Mouse (Mus musculus): ENCODE data around the gene Kcnma1. TPM values are rescaled to one million over a fixed set of nuclear protein-coding genes. Genes with fewer than 3 reads are reported as not detected.

The Kcnma1 gene
- total RNA-seq, 2 experiments from 2014 or later = 131 to 138 TPM

- DNase-seq (ENCODE audit: low spot score in 2 of 2) = peak in 1 of 2 experiments; percentile 35
Measured at GRCm38 (mm10) chr14:23360491-23360995, 653.7 kb downstream of the Kcnma1 start.

- no peak for DNase-seq (ENCODE audit: low spot score in 2 of 2)
Measured at GRCm38 (mm10) chr14:23358776-23359175, 655.5 kb downstream of the Kcnma1 start.

GRCm38 (mm10) chr14:23357529-23358278 lies 656.6 kb downstream of the Kcnma1 start:
- DNase-seq (ENCODE audit: low spot score in 2 of 2) = no peak

GRCm38 (mm10) chr14:23326786-23327185 lies 687.5 kb downstream of the Kcnma1 start:
- no peak for DNase-seq (ENCODE audit: low spot score in 2 of 2)

GRCm38 (mm10) chr14:23305288-23305687 lies 709.0 kb downstream of the Kcnma1 start:
- DNase-seq (ENCODE audit: low spot score in 2 of 2) = no peak

GRCm38 (mm10) chr14:23300443-23300842 lies 713.8 kb downstream of the Kcnma1 start:
- DNase-seq (ENCODE audit: low spot score in 2 of 2) = no peak

GRCm38 (mm10) chr14:23290634-23291033 lies 723.7 kb downstream of the Kcnma1 start:
- DNase-seq (ENCODE audit: low spot score in 2 of 2) = peak in 1 of 2 experiments; percentile 38

GRCm38 (mm10) chr14:23266554-23267309 lies 747.6 kb downstream of the Kcnma1 start:
- DNase-seq (ENCODE audit: low spot score in 2 of 2) = no peak

GRCm38 (mm10) chr14:23253154-23253553 lies 761.1 kb downstream of the Kcnma1 start:
- DNase-seq (ENCODE audit: low spot score in 2 of 2) = no peak

- DNase-seq (ENCODE audit: low spot score in 2 of 2) = no peak
Measured at GRCm38 (mm10) chr14:23244446-23244845, 769.8 kb downstream of the Kcnma1 start.

- DNase-seq (ENCODE audit: low spot score in 2 of 2) = no peak
Measured at GRCm38 (mm10) chr14:23243857-23244256, 770.4 kb downstream of the Kcnma1 start.

Other genes with a start within 250 kb of the Kcnma1 start
- gene Dlg5, start 231.4 kb upstream of the Kcnma1 start, total RNA-seq (2021) = 10 to 100 TPM; 58.1 to 63.6 TPM